Mouse (Mus musculus) ES-Bruce4 (cell line): ENCODE measurements around the gene Anxa6.

Experiments
- CTCF ChIP-seq: IDR thresholded peaks from one replicate; pipeline ENCODE4 v1.8.1; 2011; ENCODE audit warnings: low read depth, low read length
- EP300 ChIP-seq: IDR thresholded peaks from 2 replicates; pipeline ENCODE4 v1.6.1; 2011; ENCODE audit warnings: low read depth, low read length; ENCODE audit not compliant: insufficient read depth
- POLR2A ChIP-seq: IDR thresholded peaks from one replicate; pipeline ENCODE4 v1.8.1; 2011; ENCODE audit warnings: low read length; ENCODE audit not compliant: insufficient read depth

- TF ChIP-seq CTCF (no peak), POLR2A (no peak), EP300 (no peak)
Measured at GRCm38 (mm10) chr11:54972049-54972723, 61.1 kb downstream of the Anxa6 start.
